ENCODE assay signal across 8 mouse cellular contexts in genomic region chr7:18871031-18871430, GRCm38 (mm10). TPM values are rescaled to one million over a fixed set of nuclear protein-coding genes. Genes with fewer than 3 reads are reported as not detected.
DNase-seq lines count a peak whose midpoint lies in the region; ATAC-seq and TF ChIP-seq lines count a peak whose summit lies in the region.
"Not testable (repeated sequence)": the region's sequence is repeated elsewhere in the genome, so short reads cannot be mapped to it uniquely, and the experiment has no call there.
"Had no signal": no experiment of that assay in that cellular context is flagged by ENCODE, and none has a peak within 500 bp of the region (broad histone marks: within the 10 kb centered on the region; RNA-seq: fewer than 3 reads in every experiment).

Pglyrp1 (plus strand) TSS chr7:18871331.

- not testable (repeated sequence) for DNase-seq in left cerebral cortex, adult 2 months (ENCODE audit: extremely low spot score in 1 of 2, low spot score in 2 of 2); midbrain, embryonic 14.5 days

- H3K27ac ChIP-seq in embryonic facial prominence, embryonic 13.5 days; intestine, embryonic 16.5 days (ENCODE audit: low read length); left cerebral cortex, adult 2 months; liver, embryonic 15.5 days (replicated peaks); midbrain, embryonic 14.5 days (replicated peaks; ENCODE audit: low read depth, low read length); small intestine, adult 2 months (ENCODE audit: insufficient read depth, low read depth, low read length): not testable (repeated sequence)

- not testable (repeated sequence) for H3K36me3 ChIP-seq in embryonic facial prominence, embryonic 13.5 days; intestine, embryonic 16.5 days (ENCODE audit: control insufficient read depth, insufficient read depth, low read length); liver, embryonic 15.5 days (replicated peaks); midbrain, embryonic 14.5 days (ENCODE audit: control insufficient read depth, insufficient read depth, low read length); small intestine, adult 2 months (ENCODE audit: control insufficient read depth, insufficient read depth, low read length)

- 100% methylated on average over 1 of the region's 8 CpGs for WGBS in embryonic facial prominence, embryonic 13.5 days
- WGBS in intestine, embryonic 16.5 days, result no CpG with 5 or more reads among the region's 8 CpGs
- WGBS in liver, embryonic 15.5 days (ENCODE audit: insufficient replicate concordance), result 71% methylated on average over 1 of the region's 8 CpGs
- WGBS in midbrain, embryonic 14.5 days, result no CpG with 5 or more reads among the region's 8 CpGs
- WGBS in small intestine, adult 2 months, result 82% methylated on average over 1 of the region's 8 CpGs

- H3K4me1 ChIP-seq in embryonic facial prominence, embryonic 13.5 days; intestine, embryonic 16.5 days (ENCODE audit: control insufficient read depth, insufficient read depth, low read length); liver, embryonic 15.5 days (replicated peaks); midbrain, embryonic 14.5 days (ENCODE audit: control insufficient read depth, insufficient read depth, low read length); small intestine, adult 2 months (ENCODE audit: control insufficient read depth, insufficient read depth, insufficient read length, low read length): not testable (repeated sequence)

- intact Hi-C loops in left cerebral cortex, adult 2 months (cut with DNase I), result loop anchor here (5.0 kb wide), 2 partner anchors 39 to 659 kb away; no protein-coding TSS in a partner anchor

- TF ChIP-seq POLR2A in small intestine, adult 2 months (IDR thresholded peaks at IDR 0.05; ENCODE audit: low read depth, low read length), result not testable (repeated sequence)

- not testable (repeated sequence) for H3K4me3 ChIP-seq in embryonic facial prominence, embryonic 13.5 days; intestine, embryonic 16.5 days (ENCODE audit: low read length); left cerebral cortex, adult 2 months; liver, embryonic 15.5 days (replicated peaks); midbrain, embryonic 14.5 days (replicated peaks; ENCODE audit: low read depth, low read length); small intestine, adult 2 months (ENCODE audit: low read depth, low read length)

- not testable (repeated sequence) for H3K9ac ChIP-seq in embryonic facial prominence, embryonic 13.5 days; intestine, embryonic 16.5 days (ENCODE audit: low read depth, low read length); liver, embryonic 15.5 days; midbrain, embryonic 14.5 days (replicated peaks; ENCODE audit: low read length)

- TF ChIP-seq CTCF in left cerebral cortex, adult 2 months (IDR thresholded peaks at IDR 0.05); small intestine, adult 2 months (IDR thresholded peaks at IDR 0.05; ENCODE audit: extremely low read depth, insufficient read length, insufficient replicate concordance, low read depth, low read length): not testable (repeated sequence)

- H3K27me3 ChIP-seq in embryonic facial prominence, embryonic 13.5 days; intestine, embryonic 16.5 days (replicated peaks; ENCODE audit: control insufficient read depth, insufficient read depth, low read length); midbrain, embryonic 14.5 days (ENCODE audit: control insufficient read depth, insufficient read depth, low read length); small intestine, adult 2 months (ENCODE audit: control insufficient read depth, insufficient read depth, low read length): not testable (repeated sequence)
- peaks cover 18% of the 10 kb centered on the region for H3K27me3 ChIP-seq in liver, embryonic 15.5 days

- ATAC-seq in embryonic facial prominence, embryonic 13.5 days (ENCODE audit: insufficient number of reproducible peaks, insufficient read depth, low FRiP score, low TSS enrichment, low read depth); granulocyte monocyte progenitor cell, adult 5-6 weeks (replicated peaks; ENCODE audit: poor library complexity, severe bottlenecking); intestine, embryonic 16.5 days; liver, embryonic 15.5 days (ENCODE audit: insufficient read depth); midbrain, embryonic 14.5 days (ENCODE audit: low FRiP score, low TSS enrichment): not testable (repeated sequence)

- not testable (repeated sequence) for H3K9me3 ChIP-seq in embryonic facial prominence, embryonic 13.5 days; intestine, embryonic 16.5 days (ENCODE audit: control insufficient read depth, low read length); liver, embryonic 15.5 days (replicated peaks); midbrain, embryonic 14.5 days (ENCODE audit: control insufficient read depth, low read length)

- peak within 1 kb of the TSS; percentile 83; the same call in 1 of the 2 replicates for H3K4me2 ChIP-seq in embryonic facial prominence, embryonic 13.5 days
- not testable (repeated sequence) for H3K4me2 ChIP-seq in intestine, embryonic 16.5 days (ENCODE audit: low read depth, low read length); liver, embryonic 15.5 days; midbrain, embryonic 14.5 days (ENCODE audit: low read length)

RNA-seq across cellular contexts. Expression of gene Pglyrp1, which starts in this region (rescaled TPM):
- polyA plus RNA-seq in embryonic facial prominence, embryonic 13.5 days (2015; fragmentation: Nextera tagmentation; extraction: Ambion mirVana), result 0.76 and 2.9 TPM in 2 replicates
- total RNA-seq in granulocyte monocyte progenitor cell, adult 5-6 weeks (2014; fragmentation: Nextera tagmentation), result 112 and 117 TPM in 2 replicates
- 17.6 and 21.2 TPM in 2 replicates for total RNA-seq in granulocyte monocyte progenitor cell, adult 5-6 weeks (2017)
- polyA plus RNA-seq in intestine, embryonic 16.5 days (2015; fragmentation: Nextera tagmentation; extraction: Ambion mirVana), result 101 and 106 TPM in 2 replicates
- total RNA-seq in left cerebral cortex, adult 2 months (2021), result 10 to 100 TPM; 18.8 to 25.6 TPM
- polyA plus RNA-seq in liver, embryonic 15.5 days (2015; fragmentation: Nextera tagmentation; extraction: Ambion mirVana), result 69.3 and 73.4 TPM in 2 replicates
- 18.9 and 20.7 TPM in 2 replicates for polyA plus RNA-seq in midbrain, embryonic 14.5 days (2014; fragmentation: Nextera tagmentation; extraction: Ambion mirVana)
- polyA plus RNA-seq in small intestine, adult 2 months (2012; rRNA removed), result 268 and 499 TPM in 2 replicates
- total RNA-seq: G1E had no signal
- polyA plus RNA-seq: G1E had no signal
